Mouse (Mus musculus) C2C12 (cell line): ENCODE results near the gene Gpr15. TPM values are rescaled to one million over a fixed set of nuclear protein-coding genes. Genes with fewer than 3 reads are reported as not detected.

Source experiments
- H3K27me3 ChIP-seq: one replicate; pipeline ENCODE4 v1.6.1; 2011; ENCODE audit not compliant: control insufficient read depth, insufficient read depth, insufficient read length
- H3K36me3 ChIP-seq: one replicate; pipeline ENCODE4 v1.6.1; 2011; ENCODE audit not compliant: control insufficient read depth, insufficient read depth
- H3K4me3 ChIP-seq: one replicate; pipeline ENCODE4 v1.5.1; 2011; ENCODE audit warnings: mild to moderate bottlenecking, control low read depth; ENCODE audit not compliant: poor library complexity, insufficient read depth, severe bottlenecking
- H3K79me2 ChIP-seq: one replicate; pipeline ENCODE4 v1.6.1; 2011; ENCODE audit not compliant: control insufficient read depth, insufficient read depth
- H3K79me3 ChIP-seq: one replicate; pipeline ENCODE4 v1.6.1; 2011; ENCODE audit warnings: low read depth, control low read depth
- H3ac ChIP-seq: one replicate; pipeline ENCODE3; 2011; ENCODE audit warnings: low read depth; ENCODE audit not compliant: control insufficient read depth, insufficient read length
- CEBPB ChIP-seq: IDR thresholded peaks from one replicate; pipeline ENCODE4 v1.6.1; 2011; ENCODE audit warnings: low read depth, mild to moderate bottlenecking, control low read depth, moderate library complexity
- CTCF ChIP-seq: IDR thresholded peaks from one replicate; pipeline ENCODE4 v1.5.1; 2011; ENCODE audit not compliant: control insufficient read depth, insufficient read depth, insufficient read length
- FOSL1 ChIP-seq: IDR thresholded peaks from one replicate; pipeline ENCODE4 v1.8.0; 2011; ENCODE audit warnings: mild to moderate bottlenecking, low read length; ENCODE audit not compliant: poor library complexity, insufficient read depth, severe bottlenecking
- MAX ChIP-seq: IDR thresholded peaks from one replicate; pipeline ENCODE4 v1.6.1; 2011; ENCODE audit warnings: mild to moderate bottlenecking, control low read depth
- MYOD1 ChIP-seq: IDR thresholded peaks from one replicate; pipeline ENCODE4 v1.6.1; 2011; ENCODE audit warnings: low read depth; ENCODE audit not compliant: control insufficient read depth, insufficient read length
- MYOG ChIP-seq: IDR thresholded peaks from one replicate; pipeline ENCODE4 v1.6.1; 2011; ENCODE audit not compliant: control insufficient read depth, insufficient read length; ENCODE audit errors: extremely low read depth
- USF1 ChIP-seq: IDR thresholded peaks from one replicate; pipeline ENCODE4 v1.6.1; 2011; ENCODE audit warnings: low read depth, mild to moderate bottlenecking, control low read depth, moderate library complexity
- polyA plus RNA-seq: library from polyadenylated mRNA; unstranded; fragments of >200 nt; fragmentation: generic; extraction: Trizol; gene quantifications from one replicate; pipeline ENCODE4 v1.2.1, GENCODE M21; 2012; ENCODE audit warnings: missing spikeins

Gpr15 gene
- polyA plus RNA-seq, 1 experiment, result not detected

DNA sequence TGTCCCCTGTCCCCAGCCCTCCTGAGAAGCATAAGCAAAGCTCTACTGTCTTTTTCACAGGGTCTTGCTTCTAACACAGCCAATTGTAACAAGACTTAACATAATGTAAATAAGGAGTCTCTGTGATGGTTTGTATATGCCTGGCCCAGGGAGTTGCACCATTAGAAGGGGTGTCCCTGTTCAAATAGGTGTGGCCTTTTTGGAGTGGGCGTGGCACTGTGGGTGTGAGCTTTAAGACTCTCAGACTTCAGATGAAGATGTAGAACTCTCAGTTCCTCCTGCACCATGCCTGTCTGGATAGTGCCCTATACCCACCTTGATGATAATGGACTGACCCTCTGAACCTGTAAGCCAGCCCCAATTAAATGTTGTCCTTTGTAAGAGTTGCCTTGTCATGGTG is 19.9 kb upstream of the Gpr15 start:
- no peaks in the 10 kb centered on the region for H3K79me3 ChIP-seq
- H3K36me3 ChIP-seq, result peaks cover 19% of the 10 kb centered on the region
- no peak overlapping the region for H3ac ChIP-seq
- TF ChIP-seq MYOD1, result no peak
- TF ChIP-seq USF1, result no peak
- TF ChIP-seq MAX, result no peak
- no peak for TF ChIP-seq CTCF
- TF ChIP-seq FOSL1, result no peak
- no peak for TF ChIP-seq MYOG
- no peak for TF ChIP-seq CEBPB
- H3K79me2 ChIP-seq, result no peaks in the 10 kb centered on the region
- no peaks in the 10 kb centered on the region for H3K27me3 ChIP-seq
- H3K4me3 ChIP-seq, result no peak overlapping the region

DNA sequence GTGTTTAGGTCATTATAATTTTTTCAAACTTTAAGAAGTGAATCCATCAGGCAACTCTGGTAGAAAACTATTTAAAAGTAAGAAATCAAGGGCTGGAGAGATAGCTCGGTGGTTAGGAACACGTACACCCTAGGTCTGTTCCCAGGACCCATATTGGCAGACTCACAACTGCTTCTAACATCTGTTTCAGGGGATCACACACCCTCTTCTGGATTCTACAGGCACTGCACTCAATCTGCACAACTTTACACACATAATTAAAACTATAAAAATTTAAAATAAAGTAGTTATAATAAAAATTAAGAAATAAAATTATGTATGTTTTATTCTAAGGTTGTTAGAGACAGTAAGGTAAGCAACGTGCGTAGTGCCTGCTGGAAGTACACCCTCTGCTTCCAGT is 19.3 kb upstream of the Gpr15 start:
- TF ChIP-seq USF1, result no peak
- H3ac ChIP-seq, result no peak overlapping the region
- no peaks in the 10 kb centered on the region for H3K79me3 ChIP-seq
- peaks cover 25% of the 10 kb centered on the region for H3K36me3 ChIP-seq
- no peaks in the 10 kb centered on the region for H3K27me3 ChIP-seq
- H3K79me2 ChIP-seq, result no peaks in the 10 kb centered on the region
- no peak overlapping the region for H3K4me3 ChIP-seq

DNA sequence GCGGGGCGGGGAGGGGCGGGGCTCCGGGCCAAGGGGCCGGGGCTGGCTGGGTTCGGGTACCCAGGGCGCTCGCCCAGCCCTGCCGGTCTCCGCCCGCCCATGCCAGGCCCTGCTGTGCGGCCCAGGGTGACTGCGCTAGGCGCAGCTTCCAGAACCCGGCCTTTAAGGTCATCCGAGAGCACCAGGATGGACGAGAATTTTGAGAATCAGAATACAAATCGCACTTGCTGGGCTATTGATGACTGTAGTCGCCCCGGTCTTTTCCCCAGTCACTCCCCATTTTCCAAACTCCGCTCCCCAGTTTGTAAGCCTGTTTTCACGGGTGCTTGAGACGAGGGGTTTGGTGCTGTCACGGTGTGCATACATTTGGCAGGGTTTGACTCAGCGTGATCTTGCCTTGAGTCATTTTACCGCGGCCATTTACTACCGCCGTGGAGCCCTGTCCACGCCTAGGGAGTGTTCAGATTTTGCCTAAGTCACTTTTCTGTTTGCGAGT is 9.4 kb upstream of the Gpr15 start:
- TF ChIP-seq MYOD1 (no peak), MYOG (no peak), USF1 (no peak), CTCF (no peak), MAX (no peak), FOSL1 (no peak), CEBPB (no peak)
- H3K27me3 ChIP-seq, result no peaks in the 10 kb centered on the region
- H3ac ChIP-seq, result peak overlapping the region; percentile 70
- H3K79me2 ChIP-seq, result peaks cover 20% of the 10 kb centered on the region
- H3K4me3 ChIP-seq, result peak overlapping the region; percentile 71
- peaks cover 39% of the 10 kb centered on the region for H3K36me3 ChIP-seq
- peaks cover 15% of the 10 kb centered on the region for H3K79me3 ChIP-seq

DNA sequence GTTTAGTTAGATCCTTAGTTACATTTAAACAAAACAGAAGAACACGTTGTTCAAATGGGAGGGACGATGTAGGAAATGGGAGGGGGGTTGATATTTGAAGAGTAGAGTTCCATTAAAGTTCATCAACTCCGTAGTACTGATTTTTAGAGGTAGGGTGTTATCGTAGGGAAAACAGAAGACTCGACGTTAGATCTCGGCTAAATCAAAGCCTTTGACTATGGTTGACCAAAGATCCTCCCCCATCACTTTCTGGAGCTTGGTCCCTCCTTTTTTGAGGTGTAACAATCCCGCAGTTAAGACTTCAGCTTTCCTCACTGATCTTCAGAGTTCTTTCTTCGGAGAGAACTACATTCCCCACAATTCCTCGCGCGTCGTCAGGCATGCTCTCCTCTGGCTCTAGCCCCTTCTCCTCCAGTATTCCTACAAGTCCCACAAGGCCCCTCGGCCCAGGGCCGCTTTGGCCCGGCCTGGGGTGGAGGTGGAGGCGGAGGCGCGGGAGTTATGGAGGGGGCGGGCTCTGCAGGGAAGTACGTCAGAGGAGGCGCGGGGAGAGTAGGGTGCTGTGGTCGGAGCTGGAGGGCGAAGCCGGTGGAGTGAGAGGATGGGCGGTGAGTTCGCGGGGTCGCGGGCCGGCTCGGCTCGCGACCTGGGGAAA is 8.7 kb upstream of the Gpr15 start, which contains the start of gene Cldnd1:
TSS of gene Cldnd1 (plus strand) at position 434 of the 655 bp plus-strand sequence.
- no peak for TF ChIP-seq MAX
- TF ChIP-seq CTCF, result no peak
- no peak for TF ChIP-seq MYOD1
- TF ChIP-seq CEBPB, result no peak
- TF ChIP-seq MYOG, result no peak
- TF ChIP-seq USF1, result no peak
- TF ChIP-seq FOSL1, result no peak
- Histone ChIP-seq H3K27me3 (no peaks in the 10 kb centered on the region), H3K4me3 (peak within 1 kb of the TSS; percentile 71), H3K36me3 (peaks cover 33% of the 10 kb centered on the region), H3K79me3 (peaks cover 15% of the 10 kb centered on the region), H3ac (peak within 1 kb of the TSS; percentile 70), H3K79me2 (peaks cover 20% of the 10 kb centered on the region)

DNA sequence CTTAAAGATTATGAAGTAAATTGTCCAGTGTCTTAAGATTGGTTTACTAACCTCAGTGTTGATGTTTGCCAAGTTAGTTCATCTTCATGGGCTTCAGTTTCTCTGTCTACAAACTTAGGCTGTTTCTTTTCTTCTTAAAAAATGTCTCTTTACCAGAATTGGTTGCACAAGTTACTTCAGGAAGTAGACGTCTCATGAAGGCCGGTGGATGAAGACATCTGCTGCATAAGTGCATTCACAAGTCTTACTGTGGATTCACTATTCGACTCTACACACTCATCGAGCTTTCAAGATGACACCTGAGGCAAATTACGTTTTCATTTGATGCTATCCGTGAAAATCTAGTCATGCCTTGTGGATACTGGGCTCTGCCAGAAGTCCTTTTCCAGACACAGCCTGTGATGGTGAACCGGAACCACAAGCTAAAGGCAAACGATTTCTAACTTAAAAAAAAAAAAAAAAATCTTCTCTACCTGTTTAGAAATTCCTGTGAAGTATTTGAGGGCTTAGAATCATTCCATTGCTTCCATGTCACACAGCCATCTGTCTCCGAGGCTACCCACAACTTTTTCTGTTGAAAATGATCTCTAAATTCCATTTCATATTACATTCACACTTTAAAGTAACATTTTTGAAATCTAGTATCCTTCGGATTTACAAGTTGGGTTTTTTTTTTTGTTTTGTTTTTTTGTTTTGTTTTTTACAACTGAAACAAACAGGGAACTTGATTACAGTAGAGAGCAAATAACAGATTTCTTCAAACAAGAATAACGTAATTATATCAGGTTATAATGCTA is 8.0 kb upstream of the Gpr15 start:
- Histone ChIP-seq H3K27me3 (no peaks in the 10 kb centered on the region), H3K79me3 (peaks cover 15% of the 10 kb centered on the region), H3ac (no peak overlapping the region), H3K4me3 (no peak overlapping the region), H3K36me3 (peaks cover 25% of the 10 kb centered on the region), H3K79me2 (peaks cover 20% of the 10 kb centered on the region)
- TF ChIP-seq USF1, result no peak
- no peak for TF ChIP-seq CEBPB
- TF ChIP-seq FOSL1, result no peak
- no peak for TF ChIP-seq MYOD1
- TF ChIP-seq MYOG, result no peak
- TF ChIP-seq CTCF, result no peak
- no peak for TF ChIP-seq MAX
